Mouse (Mus musculus) gastrocnemius, postnatal 36 days (tissue): Measurements from ENCODE around the gene Itga2b. TPM values are rescaled to one million over a fixed set of nuclear protein-coding genes. Genes with fewer than 3 reads are reported as not detected.

Experiments
- DNase-seq, 2 experiments: peaks; one replicate each; pipeline ENCODE4 v3.0.0; 2022
- intact Hi-C: fragments of 180-260 bp; cut with DNase I; formaldehyde crosslinking; loops from one replicate; pipeline ENCODE4 v1.15.1; 2025
- long read RNA-seq, 2 experiments: library from polyadenylated mRNA; stranded (forward); transcript quantifications; one replicate each; pipeline ENCODE4 v2.0.0; 2021
- total RNA-seq, 2 experiments: library from RNA; stranded (reverse); gene quantifications; 2 replicates each; pipeline ENCODE4 v1.2.3; 2021

Itga2b gene
- 1 to 10 TPM in 1 of 2 experiments, under 1 TPM in 1; 0.56 to 1.1 TPM for total RNA-seq
- long read RNA-seq, experiment 1, partial matches to known transcripts = 1 of 1 reads
- long read RNA-seq, experiment 1, other reads (novel, unspliced or antisense) = 0 of 1 reads
- long read RNA-seq, experiment 2 = 0 reads

- intact Hi-C loops = no loop called here
- DNase-seq = no peak
Observed at GRCm38 (mm10) chr11:102469648-102470357, at the start of gene Itga2b. Gene Itga2b, minus strand, starts transcription at chr11:102470122.

GRCm38 (mm10) chr11:102514793-102515424 is 45.0 kb upstream of the Itga2b start:
- intact Hi-C loops = no loop called here
- DNase-seq = no peak

GRCm38 (mm10) chr11:102510226-102510625 is 40.3 kb upstream of the Itga2b start:
- peak in 1 of 2 experiments; percentile 44 for DNase-seq
- intact Hi-C loops = no loop called here

GRCm38 (mm10) chr11:102496732-102497131 is 26.8 kb upstream of the Itga2b start:
- intact Hi-C loops = no loop called here
- no peak for DNase-seq

GRCm38 (mm10) chr11:102496206-102496605 is 26.3 kb upstream of the Itga2b start:
- intact Hi-C loops = no loop called here
- DNase-seq = no peak

- intact Hi-C loops = no loop called here
- no peak for DNase-seq
Observed at GRCm38 (mm10) chr11:102495742-102496141, 25.8 kb upstream of the Itga2b start.

- DNase-seq = no peak
- intact Hi-C loops = no loop called here
Observed at GRCm38 (mm10) chr11:102495114-102495513, 25.2 kb upstream of the Itga2b start.

- no peak for DNase-seq
- intact Hi-C loops = loop anchor here (1.0 kb wide), 1 partner anchor 18 kb away; no protein-coding TSS in a partner anchor
Observed at GRCm38 (mm10) chr11:102494063-102494650, 24.2 kb upstream of the Itga2b start.

GRCm38 (mm10) chr11:102493241-102493640 is 23.3 kb upstream of the Itga2b start:
- intact Hi-C loops = no loop called here
- peak in 1 of 2 experiments; percentile 13 for DNase-seq

GRCm38 (mm10) chr11:102487901-102488300 is 18.0 kb upstream of the Itga2b start:
- intact Hi-C loops = loop anchor here (5.0 kb wide), 1 partner anchor 164 kb away; no protein-coding TSS in a partner anchor

GRCm38 (mm10) chr11:102486733-102487386 is 16.9 kb upstream of the Itga2b start:
- intact Hi-C loops = loop anchor here (5.0 kb wide), 1 partner anchor 165 kb away; no protein-coding TSS in a partner anchor
- no peak for DNase-seq

More at GRCm38 (mm10) chr11:102487901-102488300, 18.0 kb upstream of the Itga2b start:
- no peak for DNase-seq

- intact Hi-C loops = no loop called here
- DNase-seq = no peak
Observed at GRCm38 (mm10) chr11:102481779-102482178, 11.9 kb upstream of the Itga2b start.

GRCm38 (mm10) chr11:102480897-102481296 is 11.0 kb upstream of the Itga2b start:
- intact Hi-C loops = no loop called here
- DNase-seq = no peak

GRCm38 (mm10) chr11:102480111-102480510 is 10.2 kb upstream of the Itga2b start:
- intact Hi-C loops = no loop called here
- no peak for DNase-seq

GRCm38 (mm10) chr11:102479581-102479980 is 9.7 kb upstream of the Itga2b start:
- no peak for DNase-seq
- intact Hi-C loops = loop anchor here (2.0 kb wide), 1 partner anchor 101 kb away; no protein-coding TSS in a partner anchor

- no peak for DNase-seq
- intact Hi-C loops = loop anchor here (2.0 kb wide), 1 partner anchor 102 kb away; no protein-coding TSS in a partner anchor
Observed at GRCm38 (mm10) chr11:102478671-102479070, 8.7 kb upstream of the Itga2b start.

- no peak for DNase-seq
- intact Hi-C loops = no loop called here
Observed at GRCm38 (mm10) chr11:102475027-102475426, 5.1 kb upstream of the Itga2b start.

- intact Hi-C loops = no loop called here
- peak; percentile 98 to 99 for DNase-seq
Observed at GRCm38 (mm10) chr11:102467041-102467631, 2.8 kb downstream of the Itga2b start.

- peak; percentile 50 to 51 for DNase-seq
- intact Hi-C loops = no loop called here
Observed at GRCm38 (mm10) chr11:102465713-102466436, 4.0 kb downstream of the Itga2b start.
